Mouse (Mus musculus): Measurements from ENCODE around the gene Cog4.
"Not testable (repeated sequence)": the region's sequence is repeated elsewhere in the genome, so short reads cannot be mapped to it uniquely, and the experiment has no call there.

Cog4 gene

GRCm38 (mm10) chr8:110831956-110832355 lies 14.4 kb upstream of the Cog4 start:
- no peak for DNase-seq

DNA sequence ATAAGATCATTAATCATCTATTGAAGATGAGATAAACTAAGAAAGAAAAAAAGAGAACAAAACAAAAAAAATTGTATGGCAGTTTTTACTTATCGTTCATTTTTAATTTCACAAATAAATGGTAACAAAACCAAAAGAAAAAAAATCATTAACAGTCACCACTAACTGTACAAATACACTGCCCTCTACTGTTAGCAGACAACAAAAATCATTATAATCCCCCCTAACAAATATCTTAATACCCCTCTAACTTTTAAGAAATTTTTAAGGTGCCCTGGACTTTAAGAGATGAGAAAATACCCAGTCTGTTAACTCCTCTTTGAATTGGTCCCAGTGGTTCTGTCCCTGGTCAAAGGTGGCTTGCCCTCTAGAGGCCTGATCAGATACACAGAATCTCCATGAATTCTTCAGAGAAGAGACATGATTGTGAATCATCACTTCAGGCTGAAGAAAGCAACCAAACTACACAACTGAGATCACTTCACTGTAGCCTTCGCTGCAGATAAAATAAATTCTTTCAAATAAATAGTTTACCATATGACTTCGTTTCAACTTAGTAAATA lies 4.3 kb upstream of the Cog4 start:
- no peak for DNase-seq

GRCm38 (mm10) chr8:110843207-110843606 lies 3.2 kb upstream of the Cog4 start:
- DNase-seq = no peak

DNA sequence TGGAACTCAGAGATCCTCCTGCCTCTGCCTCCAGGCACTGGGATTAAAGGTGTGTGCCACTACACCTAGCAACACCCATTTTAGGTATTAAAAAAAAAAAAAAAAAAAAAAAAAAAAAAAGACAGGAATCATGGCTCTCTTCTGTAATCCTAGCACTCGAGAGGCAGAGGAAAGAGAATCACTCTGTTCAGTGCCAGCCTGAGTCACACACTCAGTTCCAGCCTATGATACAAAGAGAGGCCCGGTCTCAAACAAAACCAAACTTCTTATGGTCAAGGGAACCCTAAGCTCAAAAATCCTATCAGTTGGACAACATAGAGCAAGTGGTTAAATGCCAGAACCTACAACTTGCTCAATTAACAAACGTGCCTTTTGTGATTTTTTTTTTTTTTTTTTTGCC lies 1.5 kb upstream of the Cog4 start:
- DNase-seq = no peak

GRCm38 (mm10) chr8:110845821-110846404 lies 487 bp upstream of the Cog4 start:
- no peak for DNase-seq

DNA sequence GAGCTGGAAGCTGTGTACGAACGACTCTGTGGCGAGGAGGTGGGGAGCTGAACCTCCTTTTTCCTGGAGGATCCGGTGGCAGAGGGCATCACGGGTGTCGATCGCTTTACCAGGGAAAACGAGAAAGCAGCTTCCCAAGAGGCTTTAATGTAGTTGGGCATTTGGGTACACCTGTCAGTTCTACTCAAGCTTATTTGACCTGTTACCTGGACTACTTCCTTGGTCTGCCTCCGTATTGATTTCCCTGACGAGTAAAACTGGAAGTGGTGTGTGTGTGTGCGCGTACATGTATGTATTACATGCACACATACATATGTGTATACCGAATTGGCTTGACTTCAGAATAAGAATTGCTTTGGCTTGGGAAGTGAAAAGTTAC lies 760 bp downstream of the Cog4 start:
- DNase-seq = no peak

GRCm38 (mm10) chr8:110847645-110848495 lies 1.5 kb downstream of the Cog4 start:
- no peak for DNase-seq

DNA sequence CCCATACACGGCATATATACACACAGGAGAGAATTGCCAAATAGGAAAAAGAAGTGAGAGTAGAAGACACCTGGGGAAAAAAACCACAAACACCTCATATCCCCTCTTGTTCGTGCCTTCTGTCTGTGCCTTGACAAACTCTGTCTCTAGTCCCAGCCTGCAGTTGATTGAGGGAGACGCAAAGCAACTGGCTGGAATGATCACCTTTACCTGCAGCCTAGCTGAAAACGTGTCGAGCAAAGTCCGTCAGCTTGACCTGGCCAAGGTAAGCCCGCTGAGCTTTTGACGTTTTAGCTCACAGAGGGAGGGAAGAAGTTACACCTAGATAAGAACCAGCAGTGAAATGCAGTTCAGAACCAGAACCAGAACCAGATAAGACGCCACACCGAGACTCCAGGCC lies 4.8 kb downstream of the Cog4 start:
- no peak for DNase-seq

GRCm38 (mm10) chr8:110856073-110856472 lies 9.7 kb downstream of the Cog4 start:
- not testable (repeated sequence) for DNase-seq

DNA sequence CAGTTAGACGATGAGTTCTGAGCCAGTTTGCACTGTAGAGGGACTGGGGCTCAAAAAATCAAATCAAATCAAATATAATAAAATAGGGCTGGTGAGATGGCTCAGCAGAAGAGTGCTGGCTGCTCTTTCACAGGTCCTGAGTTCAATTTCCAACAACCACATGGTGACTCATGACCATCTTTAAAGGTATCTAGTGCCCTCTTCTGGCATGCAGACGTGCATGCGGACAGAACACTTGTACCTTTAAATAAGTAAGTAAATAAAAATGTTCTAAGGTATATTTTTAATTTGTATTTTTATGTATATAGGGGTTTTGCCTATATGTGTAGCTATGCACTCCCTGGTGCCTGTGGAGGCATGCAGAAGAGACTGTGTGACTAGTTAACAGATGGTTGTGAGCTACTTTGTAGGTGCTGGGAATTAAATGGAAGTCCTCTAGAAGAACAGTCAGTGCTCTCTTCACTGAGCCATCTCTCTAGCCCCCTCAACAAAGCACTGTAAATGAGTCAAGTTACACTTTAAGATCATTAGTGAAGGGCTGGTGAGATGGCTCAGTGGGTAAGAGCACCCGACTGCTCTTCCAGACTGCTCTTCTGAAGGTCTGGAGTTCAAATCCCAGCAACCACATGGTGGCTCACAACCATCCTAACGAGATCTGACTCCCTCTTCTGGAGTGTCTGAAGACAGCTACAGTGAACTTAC lies 10.5 kb downstream of the Cog4 start:
- DNase-seq = no peak

- peak; percentile 42 to 53 for DNase-seq
These were observed 13.5 kb downstream of the Cog4 start for GRCm38 (mm10) chr8:110859651-110860501.

DNA sequence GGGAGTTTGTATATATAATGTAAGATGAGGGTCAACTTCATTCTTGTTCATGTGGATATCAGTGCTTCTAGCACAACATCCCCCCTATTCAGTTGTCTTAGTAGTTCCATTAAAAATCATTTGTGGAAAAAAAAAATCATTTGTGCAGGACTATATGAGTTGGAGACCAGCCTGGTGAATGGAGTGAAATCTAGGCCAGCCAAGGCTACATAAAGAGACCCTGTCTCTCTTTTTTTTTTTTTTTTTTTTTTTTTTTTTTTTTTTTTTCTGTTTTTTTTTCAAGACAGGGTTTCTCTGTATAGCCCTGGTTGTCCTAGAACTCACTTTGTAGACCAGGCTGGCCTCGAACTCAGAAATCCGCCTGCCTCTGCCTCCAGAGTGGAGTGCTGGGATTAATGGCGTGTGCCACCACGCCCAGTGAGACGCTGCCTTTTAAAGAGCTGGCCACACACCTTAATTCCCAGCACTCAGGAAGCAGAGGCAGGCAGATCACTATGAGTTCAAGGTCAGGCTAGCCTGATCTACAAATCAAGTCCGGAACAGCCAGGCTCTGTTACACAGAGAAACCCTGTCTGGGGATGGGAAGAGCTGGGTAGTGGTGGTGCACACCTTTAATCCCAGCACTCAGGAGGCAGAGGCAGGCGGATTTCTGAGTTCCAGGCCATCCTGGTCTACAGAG lies 15.1 kb downstream of the Cog4 start:
- DNase-seq = not testable (repeated sequence)

DNA sequence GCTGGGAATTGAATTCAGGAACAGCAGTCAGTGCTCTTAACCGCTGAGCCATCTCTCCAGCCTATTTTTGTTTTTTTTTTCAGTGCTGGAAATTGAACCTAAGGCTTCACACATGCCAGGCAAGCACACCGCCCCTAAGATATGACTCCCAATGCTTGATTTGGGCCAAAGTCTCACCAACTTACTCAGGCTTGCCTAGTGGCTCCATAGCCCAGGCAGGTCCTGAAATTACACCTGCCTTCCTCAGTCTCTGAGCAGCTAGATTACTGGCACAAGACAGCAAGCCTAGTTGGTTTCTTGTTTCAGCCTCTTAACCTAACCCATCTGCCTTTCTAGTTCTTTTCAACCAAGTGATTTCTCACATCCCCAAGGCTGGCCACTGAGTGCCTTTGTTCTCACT lies 24.1 kb downstream of the Cog4 start:
- DNase-seq = no peak

DNA sequence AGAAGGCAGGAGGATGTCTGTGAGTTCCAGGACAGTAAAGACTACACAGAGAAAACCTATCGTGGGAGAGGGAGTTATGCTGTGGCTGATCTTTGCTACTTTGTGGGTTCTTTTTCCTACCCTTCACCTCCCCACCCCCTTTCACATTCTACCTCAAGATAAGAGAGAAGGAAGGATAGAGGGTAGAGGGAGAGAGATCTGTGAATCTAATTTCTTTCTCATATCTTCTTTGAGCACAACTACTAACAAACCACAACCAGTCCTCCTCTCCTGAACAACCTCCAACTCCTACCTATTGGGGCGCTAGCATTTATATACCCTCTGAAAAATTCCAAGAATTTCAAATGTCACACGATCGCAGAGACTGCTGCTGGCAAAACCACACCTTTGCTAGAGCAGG lies 31.5 kb downstream of the Cog4 start:
- DNase-seq = no peak

- DNase-seq = peak; percentile 70 to 75
These were observed 35.4 kb downstream of the Cog4 start for GRCm38 (mm10) chr8:110881741-110882310.

GRCm38 (mm10) chr8:110883824-110884223 lies 37.4 kb downstream of the Cog4 start:
- peak; percentile 67 to 69 for DNase-seq

DNA sequence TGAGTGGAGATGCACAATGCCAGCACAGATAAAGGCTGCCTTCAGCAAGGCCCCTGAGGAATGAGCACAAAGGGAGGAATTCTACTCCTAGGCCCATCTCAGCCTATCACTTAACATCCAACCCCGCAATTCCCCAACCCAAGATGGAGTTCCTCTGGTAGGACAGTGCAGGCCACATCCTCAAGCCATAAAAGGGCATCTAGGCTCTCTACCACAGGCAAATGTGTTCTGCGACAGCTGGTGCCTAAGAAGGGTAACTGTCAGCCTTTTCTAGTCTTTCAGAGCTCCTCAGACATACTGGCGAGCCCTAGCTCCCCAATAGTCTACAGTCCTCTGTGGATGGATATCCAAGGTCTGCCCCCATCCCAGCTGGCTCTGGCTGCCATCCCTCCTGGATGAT lies 40.2 kb downstream of the Cog4 start:
- no peak for DNase-seq

- DNase-seq = peak; percentile 87 to 89
These were observed 41.2 kb downstream of the Cog4 start for GRCm38 (mm10) chr8:110887551-110887950.

DNA sequence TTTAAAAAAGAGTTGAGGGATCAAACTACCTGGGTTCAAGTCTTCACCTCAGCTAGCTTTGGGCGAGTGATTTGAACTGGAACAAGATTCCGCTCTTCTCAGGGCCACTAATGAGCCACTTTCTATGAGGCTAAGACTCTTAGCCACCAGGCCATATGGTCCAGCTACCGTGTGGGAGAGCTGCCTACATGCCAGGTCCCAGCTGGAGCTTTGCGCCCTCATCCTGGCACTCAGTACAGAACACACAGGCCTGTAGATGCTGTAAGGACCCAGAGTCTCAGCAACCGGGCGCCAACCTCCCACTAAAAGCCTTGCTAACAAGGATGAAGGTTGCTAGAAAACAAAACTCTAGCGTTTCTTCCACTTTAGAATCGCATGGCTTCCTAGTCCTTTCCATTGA lies 42.0 kb downstream of the Cog4 start:
- DNase-seq = peak; percentile 80 to 90

DNA sequence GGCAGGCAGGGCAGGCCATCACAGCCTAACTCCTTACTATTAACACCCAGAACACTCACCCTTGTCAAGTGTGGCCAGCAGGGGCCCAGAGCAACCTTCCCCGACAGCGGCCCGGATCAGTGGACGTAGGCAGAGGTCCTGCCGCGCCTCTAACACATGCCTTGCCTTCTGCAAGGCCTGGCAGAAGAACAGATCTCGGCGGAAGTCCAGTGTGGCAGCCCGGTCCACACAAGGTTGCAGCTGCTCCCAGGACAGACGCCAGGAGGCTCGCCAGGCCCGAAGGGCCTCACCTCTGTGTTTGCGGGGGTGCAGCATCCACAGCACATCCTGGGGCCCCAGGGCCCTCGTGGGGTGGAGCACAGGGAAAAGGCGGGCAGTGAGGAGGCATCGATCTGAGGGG lies 42.5 kb downstream of the Cog4 start:
- DNase-seq = peak; percentile 96

DNA sequence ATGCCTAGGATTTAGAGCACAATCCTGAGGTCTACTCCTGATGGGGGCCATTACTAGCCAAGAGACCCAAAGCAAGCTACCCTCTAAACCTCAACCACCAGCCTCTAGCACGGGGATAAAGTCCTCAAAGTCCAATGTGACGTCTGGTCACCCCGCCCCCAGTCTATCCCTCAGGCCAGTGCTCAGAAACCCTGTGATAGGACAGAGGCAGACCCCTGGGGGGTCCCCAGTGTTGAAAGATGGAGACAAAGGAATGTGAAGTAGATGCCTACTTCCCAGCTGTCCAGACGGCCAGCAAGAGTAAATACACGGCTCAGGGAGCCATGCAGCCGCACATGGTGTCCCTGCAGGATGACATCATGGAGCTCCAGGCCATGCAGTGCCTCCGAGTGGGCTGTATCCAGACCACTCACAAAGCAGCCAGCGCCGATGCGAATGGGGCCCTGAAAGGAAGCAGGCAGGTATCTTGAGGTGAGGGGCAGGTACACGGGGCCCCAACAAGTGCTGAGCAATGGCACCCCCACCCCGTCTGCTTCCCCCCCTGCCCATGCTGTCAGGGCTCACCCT lies 43.6 kb downstream of the Cog4 start:
- peak in 1 of 2 experiments; percentile 37 for DNase-seq

Data from cerebellum, postnatal 10 days (tissue).